Mouse (Mus musculus) liver, embryonic 14.5 days (tissue): ENCODE measurements at regions not wholly inside any gene's neighbourhood (a gene's known extent, or its start where the extent isn't known, plus 50 kb on each side); places are given as distances from the start of the nearest gene placed in this dataset.

Experiments used
- ATAC-seq: fragments of 200-750 bp; cut with Nextera tagmentation; 2 replicates; pipeline ENCODE4 v1.8.0; 2017; ENCODE audit warnings: moderate number of reproducible peaks, mild to moderate bottlenecking, moderate library complexity; ENCODE audit not compliant: insufficient read depth
- DNase-seq, 3 experiments: peaks; one replicate each; pipeline ENCODE4 v3.0.0-alpha.2; 2012 to 2013; ENCODE audit warnings: low read depth in 3 of 3, low spot score in 3 of 3
- H3K27ac ChIP-seq: fragments of 300-500 bp; sonication (generic); 2 replicates; pipeline ENCODE4 v1.5.1; 2014; ENCODE audit warnings: moderate library complexity, mild to moderate bottlenecking, control low read depth, inconsistent platforms
- H3K27me3 ChIP-seq: fragments of 300-500 bp; sonication (generic); 2 replicates; pipeline ENCODE4 v1.6.1; 2014; ENCODE audit warnings: mild to moderate bottlenecking, low read length, moderate library complexity; ENCODE audit not compliant: control insufficient read depth, insufficient read depth
- H3K36me3 ChIP-seq: fragments of 300-500 bp; sonication (generic); replicated peaks from 2 replicates; pipeline ENCODE4 v1.6.1; 2014; ENCODE audit warnings: low read depth; ENCODE audit not compliant: control insufficient read depth, insufficient read depth
- H3K4me1 ChIP-seq, 2 experiments: fragments of 200-500 bp in 1 of 2; fragments of 300-500 bp in 1 of 2; sonication (generic) in 1 of 2; replicated peaks; 2 replicates each; pipeline ENCODE4 v1.6.1; 2012 to 2014; ENCODE audit warnings: antibody characterized with exemption in 1 of 2, inconsistent platforms in 1 of 2, low read length in 1 of 2; ENCODE audit not compliant: control insufficient read depth in 2 of 2, insufficient read depth in 2 of 2
- H3K4me2 ChIP-seq: fragments of 300-500 bp; sonication (generic); 2 replicates; pipeline ENCODE4 v1.6.1; 2014; ENCODE audit warnings: low read depth, mild to moderate bottlenecking, control low read depth, moderate library complexity
- H3K4me3 ChIP-seq, 2 experiments: fragments of 200-500 bp in 1 of 2; fragments of 300-500 bp in 1 of 2; sonication (generic) in 1 of 2; 2 replicates each; pipeline ENCODE4 v1.5.1; 2012 to 2014; ENCODE audit warnings: low read depth in 2 of 2, low read length in 2 of 2, mild to moderate bottlenecking in 2 of 2, control low read depth in 1 of 2, inconsistent platforms in 1 of 2, moderate library complexity in 1 of 2; ENCODE audit not compliant: insufficient read depth in 1 of 2
- H3K9ac ChIP-seq: fragments of 300-500 bp; sonication (generic); replicated peaks from 2 replicates; pipeline ENCODE4 v1.6.1; 2014; ENCODE audit warnings: mild to moderate bottlenecking, control low read depth, moderate library complexity
- H3K9me3 ChIP-seq: fragments of 300-500 bp; sonication (generic); 2 replicates; pipeline ENCODE4 v1.6.1; 2016; ENCODE audit warnings: low read length, mixed read lengths; ENCODE audit not compliant: control insufficient read depth
- CTCF ChIP-seq: IDR thresholded peaks from 2 replicates; pipeline ENCODE4 v1.5.1; 2016; ENCODE audit warnings: antibody characterized with exemption, low read depth, control low read depth
- EP300 ChIP-seq: IDR thresholded peaks from 2 replicates; pipeline ENCODE4 v1.6.1; 2016; ENCODE audit warnings: antibody characterized with exemption, low read depth
- WGBS: fragments of 180-500 bp; shearing (Covaris S2); extraction: QIAGEN DNeasy Blood & Tissue Kit; methylation state at CpG from one replicate; pipeline ENCODE4 v1.1.7; 2014; ENCODE audit not compliant: insufficient replicate concordance; 5-methylcytosine and 5-hydroxymethylcytosine counted together

- no peak overlapping the region for H3K27ac ChIP-seq
- no peaks in the 10 kb centered on the region for H3K27me3 ChIP-seq
- no peaks in the 10 kb centered on the region for H3K4me1 ChIP-seq
- no peak overlapping the region for H3K4me2 ChIP-seq
- no peak overlapping the region for H3K4me3 ChIP-seq
- H3K36me3 ChIP-seq = no peaks in the 10 kb centered on the region
- H3K9ac ChIP-seq = no peak overlapping the region
- no peak for DNase-seq
- no peak for TF ChIP-seq EP300
- no peak for TF ChIP-seq CTCF
- ATAC-seq = no peak
- no peaks in the 10 kb centered on the region for H3K9me3 ChIP-seq
- 70% methylated on average over 11 of the region's 11 CpGs for WGBS
Observed at GRCm38 (mm10) chr10:95753396-95753905, 80.2 kb upstream of the Anapc15-ps start.

- Histone ChIP-seq H3K4me3 (no peak overlapping the region), H3K9ac (no peak overlapping the region), H3K36me3 (no peaks in the 10 kb centered on the region), H3K4me1 (0 out of 4 replicates have a peak, but pooled peaks cover 0 to 2% of the 10 kb centered on the region in 2 experiments), H3K9me3 (no peaks in the 10 kb centered on the region), H3K27me3 (no peaks in the 10 kb centered on the region), H3K27ac (no peak overlapping the region), H3K4me2 (no peak overlapping the region)
- 59% methylated on average over 1 of the region's 1 CpGs for WGBS
- ATAC-seq (no peak), DNase-seq (no peak)
- no peak for TF ChIP-seq CTCF
- no peak for TF ChIP-seq EP300
Observed at GRCm38 (mm10) chr10:95748360-95748759, 75.1 kb upstream of the Anapc15-ps start.

GRCm38 (mm10) chr10:95747939-95748338, 74.7 kb upstream of the Anapc15-ps start:
- no peak overlapping the region for H3K4me2 ChIP-seq
- 43% methylated on average over 7 of the region's 7 CpGs for WGBS
- no peak for ATAC-seq

GRCm38 (mm10) chr10:95745834-95746620, 72.8 kb upstream of the Anapc15-ps start:
- WGBS = 45% methylated on average over 10 of the region's 10 CpGs
- Histone ChIP-seq H3K4me3 (no peak overlapping the region), H3K27ac (no peak overlapping the region), H3K9me3 (no peaks in the 10 kb centered on the region), H3K36me3 (no peaks in the 10 kb centered on the region), H3K4me1 (0 out of 4 replicates have a peak, but pooled peaks cover 0 to 2% of the 10 kb centered on the region in 2 experiments), H3K9ac (no peak overlapping the region), H3K27me3 (no peaks in the 10 kb centered on the region), H3K4me2 (no peak overlapping the region)
- ATAC-seq = no peak
- TF ChIP-seq EP300 (no peak), CTCF (no peak)
- DNase-seq = no peak

More at GRCm38 (mm10) chr10:95747939-95748338, 74.7 kb upstream of the Anapc15-ps start:
- Histone ChIP-seq H3K4me3 (no peak overlapping the region), H3K27ac (no peak overlapping the region), H3K27me3 (no peaks in the 10 kb centered on the region), H3K36me3 (no peaks in the 10 kb centered on the region), H3K9ac (no peak overlapping the region), H3K4me1 (0 out of 4 replicates have a peak, but pooled peaks cover 0 to 2% of the 10 kb centered on the region in 2 experiments), H3K9me3 (no peaks in the 10 kb centered on the region)
- TF ChIP-seq CTCF (no peak), EP300 (no peak; the same call in 1 of the 2 replicates)
- peak in 1 of 3 experiments; percentile 4 for DNase-seq

GRCm38 (mm10) chr10:95745254-95745653, 72.0 kb upstream of the Anapc15-ps start:
- Histone ChIP-seq H3K4me2 (no peak overlapping the region), H3K27ac (no peak overlapping the region)
- ATAC-seq = no peak

More at GRCm38 (mm10) chr10:95745254-95745653, 72.0 kb upstream of the Anapc15-ps start:
- no peak for DNase-seq
- 0 out of 4 replicates have a peak, but pooled peaks cover 0 to 2% of the 10 kb centered on the region in 2 experiments for H3K4me1 ChIP-seq
- no peaks in the 10 kb centered on the region for H3K36me3 ChIP-seq
- H3K9me3 ChIP-seq = no peaks in the 10 kb centered on the region
- 51% methylated on average over 2 of the region's 2 CpGs for WGBS
- no peak overlapping the region for H3K9ac ChIP-seq
- H3K4me3 ChIP-seq = no peak overlapping the region
- no peaks in the 10 kb centered on the region for H3K27me3 ChIP-seq
- TF ChIP-seq CTCF = no peak
- no peak for TF ChIP-seq EP300
